Mouse (Mus musculus) CH12.LX (cell line): ENCODE measurements around the gene Gm20388.

Experiments used
- CTCF ChIP-seq, 2 experiments: IDR thresholded peaks in 1 of 2; conservative IDR thresholded peaks in 1 of 2; 2 replicates each; pipeline ENCODE4 v1.5.1; 2011 to 2012; ENCODE audit warnings: low read depth in 2 of 2, low read length in 2 of 2, improper control_type of control experiment in 1 of 2, inconsistent platforms in 1 of 2, mild to moderate bottlenecking in 1 of 2, moderate library complexity in 1 of 2
- EP300 ChIP-seq: IDR thresholded peaks from 2 replicates; pipeline ENCODE4 v1.6.1; 2011; ENCODE audit warnings: low read length, improper control_type of control experiment
- HCFC1 ChIP-seq: IDR thresholded peaks from 2 replicates; pipeline ENCODE4 v1.6.1; 2012; ENCODE audit warnings: low read depth, mild to moderate bottlenecking, inconsistent platforms, low read length, improper control_type of control experiment
- MAX ChIP-seq: IDR thresholded peaks from 2 replicates; pipeline ENCODE4 v1.6.1; 2011; ENCODE audit warnings: low read length, improper control_type of control experiment
- MAZ ChIP-seq: IDR thresholded peaks from 2 replicates; pipeline ENCODE4 v1.6.1; 2012; ENCODE audit warnings: low read depth, mild to moderate bottlenecking, inconsistent platforms, low read length, improper control_type of control experiment, moderate library complexity
- MYC ChIP-seq: IDR thresholded peaks from 2 replicates; pipeline ENCODE4 v1.6.1; 2011; ENCODE audit warnings: low read depth, mild to moderate bottlenecking, improper control_type of control experiment, low read length
- PAX5 ChIP-seq: IDR thresholded peaks from 2 replicates; pipeline ENCODE4 v1.6.1; 2012; ENCODE audit warnings: low read length, inconsistent platforms, mixed read lengths
- POLR2A ChIP-seq: IDR thresholded peaks from 2 replicates; pipeline ENCODE4 v1.6.1; 2011; ENCODE audit warnings: low read depth, mild to moderate bottlenecking, improper control_type of control experiment, low read length
- RAD21 ChIP-seq: IDR thresholded peaks from 2 replicates; pipeline ENCODE4 v1.6.1; 2011; ENCODE audit warnings: low read depth, mild to moderate bottlenecking, low read length, improper control_type of control experiment, moderate library complexity
- SMC3 ChIP-seq: IDR thresholded peaks from 2 replicates; pipeline ENCODE4 v1.6.1; 2011; ENCODE audit warnings: low read depth, low read length, improper control_type of control experiment
- TBP ChIP-seq: conservative IDR thresholded peaks from 2 replicates; pipeline ENCODE4 v1.6.1; 2011; ENCODE audit warnings: low read depth, low read length, improper control_type of control experiment
- ZNF384 ChIP-seq: IDR thresholded peaks from 2 replicates; pipeline ENCODE4 v1.6.1; 2012; ENCODE audit warnings: low read depth, low read length, improper control_type of control experiment, inconsistent platforms

GRCm38 (mm10) chr8:120384745-120385144 lies 474.1 kb downstream of the Gm20388 start:
- TF ChIP-seq SMC3 (peak; percentile 8; the same call in 1 of the 2 replicates), HCFC1 (no peak), MAZ (no peak), PAX5 (no peak), CTCF (conservative IDR thresholded peaks at IDR 0.05 in 1 of 2, IDR thresholded peaks at IDR 0.05 in 1 of 2; ENCODE audit: low read depth in 2 of 2, low read length in 2 of 2) (peak; percentile 33 to 43; a peak in 3 of 4 replicates), MAX (no peak), MYC (no peak), ZNF384 (no peak), POLR2A (no peak), EP300 (no peak), TBP (no peak), RAD21 (no peak; the same call in none of the 2 replicates)
